Comparison of ENCODE assay signal across 7 mouse cellular contexts in genomic region chr2:154455776-154456175, GRCm38 (mm10). TPM values are rescaled to one million over a fixed set of nuclear protein-coding genes. Genes with fewer than 3 reads are reported as not detected.
DNase-seq lines count a peak whose midpoint lies in the region; ATAC-seq lines count a peak whose summit lies in the region.

No protein-coding gene starts in this region.

- H3K27ac ChIP-seq in neural tube, embryonic 15.5 days (replicated peaks) = peak overlapping the region; percentile 71

- intact Hi-C loops in heart, postnatal 25 days (cut with DNase I) = no loop called here

- peaks cover 33% of the 10 kb centered on the region for H3K4me1 ChIP-seq in neural tube, embryonic 15.5 days

- H3K9ac ChIP-seq in neural tube, embryonic 15.5 days (replicated peaks) = no peak overlapping the region

- ATAC-seq in neural tube, embryonic 15.5 days (ENCODE audit: low FRiP score) = 0 out of 2 replicates have a peak, but pooled peaks have one; percentile 53

- H3K9me3 ChIP-seq in neural tube, embryonic 15.5 days (replicated peaks) = no peaks in the 10 kb centered on the region

- H3K27me3 ChIP-seq in neural tube, embryonic 15.5 days (replicated peaks) = no peaks in the 10 kb centered on the region

- H3K4me3 ChIP-seq in neural tube, embryonic 15.5 days (replicated peaks) = no peak overlapping the region

- peak overlapping the region; percentile 15; the same call in 1 of the 2 replicates for H3K4me2 ChIP-seq in neural tube, embryonic 15.5 days

- 36% methylated on average over 5 of the region's 5 CpGs for WGBS in neural tube, embryonic 15.5 days

- no peaks in the 10 kb centered on the region for H3K36me3 ChIP-seq in neural tube, embryonic 15.5 days

- DNase-seq in right cerebral cortex, adult 2 months (ENCODE audit: low spot score in 2 of 2) = peak; percentile 65 to 79
- no peak for DNase-seq in right cerebral cortex, postnatal 14 days
- peak; percentile 53 for DNase-seq in fibroblast of lung, adult 2 months (ENCODE audit: low read depth)
- peak; percentile 19 for DNase-seq in heart, postnatal 25 days (ENCODE audit: low spot score)
- DNase-seq in liver = peak; percentile 36
- DNase-seq in cerebellum, postnatal 25 days = no peak

RNA-seq across cellular contexts. Expression of gene Cbfa2t2, which starts 19.5 kb away (rescaled TPM):
- 10 to 100 TPM; 14.3 to 18.4 TPM for total RNA-seq in heart, postnatal 25 days (2021)
- 35.3 and 36.1 TPM in 2 replicates for polyA plus RNA-seq in neural tube, embryonic 15.5 days (2015; fragmentation: Nextera tagmentation; extraction: Ambion mirVana)

RNA-seq across cellular contexts. Expression of gene Snta1, which starts 47.9 kb away (rescaled TPM):
- 10 to 100 TPM; 88.8 to 90.4 TPM for total RNA-seq in heart, postnatal 25 days (2021)
- 12.1 and 12.7 TPM in 2 replicates for polyA plus RNA-seq in neural tube, embryonic 15.5 days (2015; fragmentation: Nextera tagmentation; extraction: Ambion mirVana)

Comparison
In these comparisons a context has a peak if more than half of its experiments do, and no peak if none do; other contexts are left out.
1. DNase-seq: peak in right cerebral cortex, adult 2 months (2 of 2), fibroblast of lung, adult 2 months (single experiment), heart, postnatal 25 days (single experiment) and liver (single experiment); none in right cerebral cortex, postnatal 14 days (single experiment) and cerebellum, postnatal 25 days (0 of 2).